Mouse (Mus musculus) myocyte (in vitro differentiated cells): ENCODE data around the gene Smg6. TPM values are rescaled to one million over a fixed set of nuclear protein-coding genes. Genes with fewer than 3 reads are reported as not detected.

Source experiments
- H3K27me3 ChIP-seq: one replicate; pipeline ENCODE4 v1.6.1; 2011; ENCODE audit not compliant: control insufficient read depth, insufficient read depth, insufficient read length
- H3K36me3 ChIP-seq: one replicate; pipeline ENCODE4 v1.6.1; 2011; ENCODE audit not compliant: control insufficient read depth, insufficient read depth
- H3K4me2 ChIP-seq: one replicate; pipeline ENCODE4 v1.6.1; 2011; ENCODE audit warnings: low read depth, control low read depth
- H3K4me3 ChIP-seq: one replicate; pipeline ENCODE4 v1.5.1; 2011; ENCODE audit warnings: mild to moderate bottlenecking, control low read depth, moderate library complexity
- H3K79me2 ChIP-seq: one replicate; pipeline ENCODE4 v1.6.1; 2011; ENCODE audit not compliant: control insufficient read depth, insufficient read depth
- H3ac ChIP-seq: one replicate; pipeline ENCODE4 v1.6.1; 2011; ENCODE audit not compliant: control insufficient read depth, insufficient read length
- CEBPB ChIP-seq: IDR thresholded peaks from 2 replicates; pipeline ENCODE4 v1.6.1; 2011; ENCODE audit warnings: mild to moderate bottlenecking, moderate library complexity; ENCODE audit not compliant: poor library complexity, insufficient read depth, severe bottlenecking
- E2F4 ChIP-seq: IDR thresholded peaks from one replicate; pipeline ENCODE4 v1.6.1; 2011; ENCODE audit warnings: mild to moderate bottlenecking, control low read depth, moderate library complexity; ENCODE audit not compliant: insufficient read depth
- MAX ChIP-seq: IDR thresholded peaks from one replicate; pipeline ENCODE4 v1.6.1; 2011; ENCODE audit warnings: low read depth, mild to moderate bottlenecking, control low read depth
- MYOD1 ChIP-seq, 3 experiments: IDR thresholded peaks; one replicate each; pipeline ENCODE4 v1.6.1; 2011; ENCODE audit warnings: control low read depth in 2 of 3, low read depth in 2 of 3, mild to moderate bottlenecking in 2 of 3, moderate library complexity in 1 of 3; ENCODE audit not compliant: insufficient read length in 2 of 3, control insufficient read depth in 1 of 3
- MYOG ChIP-seq, 3 experiments: IDR thresholded peaks; one replicate each; pipeline ENCODE4 v1.6.1; 2011; ENCODE audit warnings: control low read depth in 2 of 3, low read depth in 2 of 3, mild to moderate bottlenecking in 2 of 3; ENCODE audit not compliant: insufficient read length in 2 of 3, control insufficient read depth in 1 of 3, insufficient read depth in 1 of 3
- POLR2A ChIP-seq: IDR thresholded peaks from one replicate; pipeline ENCODE4 v1.6.1; 2011; ENCODE audit warnings: low read depth, mild to moderate bottlenecking, control low read depth, moderate library complexity; ENCODE audit not compliant: insufficient read length
- POLR2AphosphoS2 ChIP-seq: IDR thresholded peaks from one replicate; pipeline ENCODE4 v1.6.1; 2011; ENCODE audit warnings: low read depth, control low read depth; ENCODE audit not compliant: insufficient read length
- REST ChIP-seq: IDR thresholded peaks from one replicate; pipeline ENCODE4 v1.6.1; 2011; ENCODE audit warnings: mild to moderate bottlenecking, control low read depth, moderate library complexity; ENCODE audit not compliant: insufficient read depth, insufficient read length
- SRF ChIP-seq: IDR thresholded peaks from one replicate; pipeline ENCODE4 v1.6.1; 2011; ENCODE audit warnings: low read depth; ENCODE audit not compliant: control insufficient read depth, insufficient read length
- TCF12 ChIP-seq: IDR thresholded peaks from one replicate; pipeline ENCODE4 v1.6.1; 2011; ENCODE audit warnings: mild to moderate bottlenecking, control low read depth; ENCODE audit not compliant: poor library complexity, insufficient read depth, severe bottlenecking
- TCF3 ChIP-seq: IDR thresholded peaks from one replicate; pipeline ENCODE4 v1.6.1; 2011; ENCODE audit warnings: low read depth, control low read depth; ENCODE audit not compliant: insufficient read length
- USF1 ChIP-seq: IDR thresholded peaks from one replicate; pipeline ENCODE4 v1.6.1; 2011; ENCODE audit warnings: low read depth, mild to moderate bottlenecking, control low read depth, moderate library complexity
- polyA plus RNA-seq: library from polyadenylated mRNA; unstranded; fragments of >200 nt; fragmentation: generic; extraction: Trizol; gene quantifications from one replicate; pipeline ENCODE4 v1.2.1, GENCODE M21; 2012; ENCODE audit warnings: missing spikeins

The Smg6 gene
- 14.7 TPM for polyA plus RNA-seq

- TF ChIP-seq SRF = peak; percentile 63
- peak in 1 of 3 experiments; percentile 55 for TF ChIP-seq MYOD1 (IDR thresholded peaks at IDR 0.05; ENCODE audit: control insufficient read depth in 1 of 3, insufficient read length in 2 of 3, low read depth in 2 of 3)
- TF ChIP-seq CEBPB = no peak
- TF ChIP-seq MYOG (IDR thresholded peaks at IDR 0.05; ENCODE audit: control insufficient read depth in 1 of 3, insufficient read depth in 1 of 3, insufficient read length in 2 of 3, low read depth in 2 of 3) = no peak
- peak; percentile 78 for TF ChIP-seq POLR2AphosphoS2
- TF ChIP-seq MAX = no peak
- no peak for TF ChIP-seq TCF12
- TF ChIP-seq USF1 = no peak
- no peak for TF ChIP-seq E2F4
- no peak for TF ChIP-seq REST
- TF ChIP-seq POLR2A = peak; percentile 88
- no peak for TF ChIP-seq TCF3
- peak within 1 kb of the TSS; percentile 72 for H3ac ChIP-seq
- peak within 1 kb of the TSS; percentile 98 for H3K4me2 ChIP-seq
- H3K27me3 ChIP-seq = no peaks in the 10 kb centered on the region
- peaks cover 48% of the 10 kb centered on the region for H3K79me2 ChIP-seq
- H3K36me3 ChIP-seq = no peaks in the 10 kb centered on the region
- H3K4me3 ChIP-seq = peak within 1 kb of the TSS; percentile 82
Measured at GRCm38 (mm10) chr11:74925577-74926387, at the start of gene Smg6, which contains the start of gene Srr. TSS of gene Smg6 (plus strand) at chr11:74925823. TSS of gene Srr (minus strand) at chr11:74925948.

DNA sequence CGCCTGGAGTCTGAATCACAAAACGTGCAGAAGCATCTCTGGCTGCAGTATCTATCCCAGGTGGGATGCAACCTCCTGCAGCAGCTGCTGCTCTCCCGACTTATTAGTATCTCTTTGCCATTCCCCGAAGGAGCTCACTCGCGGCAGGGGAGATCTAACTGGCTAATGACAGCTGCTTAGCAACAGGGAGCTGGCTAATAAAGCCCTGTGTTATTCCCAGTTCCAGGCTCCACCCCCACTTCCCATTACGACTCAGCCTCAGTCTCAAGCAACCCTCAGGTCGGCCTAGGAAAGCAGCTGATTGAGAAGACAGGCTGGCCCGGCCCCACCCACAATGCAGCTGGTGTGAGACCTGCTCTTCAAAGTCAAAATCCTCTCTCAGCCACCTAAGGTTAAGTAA lies 48.8 kb upstream of the Smg6 start:
- H3ac ChIP-seq = no peak overlapping the region
- no peak overlapping the region for H3K4me3 ChIP-seq
- H3K27me3 ChIP-seq = no peaks in the 10 kb centered on the region
- no peak for TF ChIP-seq TCF12
- TF ChIP-seq MYOD1 (IDR thresholded peaks at IDR 0.05; ENCODE audit: control insufficient read depth in 1 of 3, insufficient read length in 2 of 3, low read depth in 2 of 3) = peak in 2 of 3 experiments; percentile 16 to 47
- TF ChIP-seq MYOG (IDR thresholded peaks at IDR 0.05; ENCODE audit: control insufficient read depth in 1 of 3, insufficient read depth in 1 of 3, insufficient read length in 2 of 3, low read depth in 2 of 3) = peak in 2 of 3 experiments; percentile 3 to 58
- H3K36me3 ChIP-seq = no peaks in the 10 kb centered on the region
- H3K4me2 ChIP-seq = peak overlapping the region; percentile 57
- H3K79me2 ChIP-seq = no peaks in the 10 kb centered on the region

DNA sequence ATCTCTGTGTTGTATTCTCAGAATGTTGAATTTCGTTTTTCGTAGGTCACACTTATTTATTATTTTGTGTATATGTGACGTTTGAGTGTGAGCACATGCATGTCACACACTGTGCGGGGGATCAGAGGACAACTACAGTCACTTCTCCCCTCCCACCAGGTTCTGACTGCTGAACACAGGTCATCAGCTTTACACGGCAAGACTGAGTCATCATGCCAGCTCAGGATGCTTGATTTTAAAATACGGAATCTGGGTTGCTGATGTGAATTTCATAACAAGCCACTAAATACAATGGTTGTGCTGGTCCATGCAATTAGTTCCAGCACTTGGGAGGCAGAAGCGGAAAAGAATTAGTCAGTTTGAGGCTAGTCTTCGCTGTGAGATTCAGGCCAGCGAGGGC lies 44.6 kb upstream of the Smg6 start:
- Histone ChIP-seq H3K27me3 (no peaks in the 10 kb centered on the region), H3K79me2 (no peaks in the 10 kb centered on the region), H3K4me2 (no peak overlapping the region), H3ac (no peak overlapping the region), H3K36me3 (no peaks in the 10 kb centered on the region), H3K4me3 (no peak overlapping the region)
- TF ChIP-seq MAX = no peak

- TF ChIP-seq USF1 (no peak), MYOG (IDR thresholded peaks at IDR 0.05; ENCODE audit: control insufficient read depth in 1 of 3, insufficient read depth in 1 of 3, insufficient read length in 2 of 3, low read depth in 2 of 3) (no peak), CEBPB (no peak), SRF (no peak), TCF12 (no peak), POLR2AphosphoS2 (no peak), MYOD1 (IDR thresholded peaks at IDR 0.05; ENCODE audit: control insufficient read depth in 1 of 3, insufficient read length in 2 of 3, low read depth in 2 of 3) (no peak), TCF3 (no peak), POLR2A (no peak), MAX (no peak), REST (no peak)
- no peak overlapping the region for H3K4me2 ChIP-seq
Measured at GRCm38 (mm10) chr11:74881979-74882378, 43.6 kb upstream of the Smg6 start.

DNA sequence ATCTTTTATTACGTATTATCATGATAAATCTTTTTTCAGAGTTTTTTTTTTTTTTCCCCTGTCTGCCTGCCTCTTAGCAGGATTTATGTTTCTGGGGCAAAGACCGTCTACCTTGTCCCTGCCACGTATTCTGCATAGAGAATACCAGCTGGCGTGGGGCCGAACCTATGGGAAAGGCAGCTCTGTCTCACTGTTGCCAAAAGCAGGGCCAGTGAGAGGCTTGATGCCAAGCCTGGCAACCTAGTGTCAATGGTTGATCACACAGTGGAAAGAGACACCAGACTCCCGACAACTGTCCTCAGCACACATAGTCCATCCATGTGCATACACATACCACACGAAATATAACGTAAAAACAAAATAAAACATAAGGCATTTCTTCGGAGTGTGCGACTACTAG lies 42.5 kb upstream of the Smg6 start:
- no peak for TF ChIP-seq POLR2A
- TF ChIP-seq MAX = no peak
- no peak for TF ChIP-seq POLR2AphosphoS2
- TF ChIP-seq MYOG (IDR thresholded peaks at IDR 0.05; ENCODE audit: control insufficient read depth in 1 of 3, insufficient read depth in 1 of 3, insufficient read length in 2 of 3, low read depth in 2 of 3) = no peak
- no peak for TF ChIP-seq USF1
- no peak for TF ChIP-seq SRF
- no peak for TF ChIP-seq TCF3
- no peak for TF ChIP-seq TCF12
- TF ChIP-seq CEBPB = no peak
- TF ChIP-seq MYOD1 (IDR thresholded peaks at IDR 0.05; ENCODE audit: control insufficient read depth in 1 of 3, insufficient read length in 2 of 3, low read depth in 2 of 3) = no peak
- no peak for TF ChIP-seq E2F4
- no peak for TF ChIP-seq REST
- no peak overlapping the region for H3K4me3 ChIP-seq
- H3K4me2 ChIP-seq = no peak overlapping the region
- no peak overlapping the region for H3ac ChIP-seq
- H3K27me3 ChIP-seq = no peaks in the 10 kb centered on the region
- H3K36me3 ChIP-seq = no peaks in the 10 kb centered on the region
- no peaks in the 10 kb centered on the region for H3K79me2 ChIP-seq

More at GRCm38 (mm10) chr11:74881979-74882378, 43.6 kb upstream of the Smg6 start:
- no peaks in the 10 kb centered on the region for H3K79me2 ChIP-seq
- no peaks in the 10 kb centered on the region for H3K27me3 ChIP-seq
- H3ac ChIP-seq = no peak overlapping the region
- H3K4me3 ChIP-seq = no peak overlapping the region
- no peaks in the 10 kb centered on the region for H3K36me3 ChIP-seq
